Mouse (Mus musculus): ENCODE data around the gene Acadl.

Gene Acadl

DNA sequence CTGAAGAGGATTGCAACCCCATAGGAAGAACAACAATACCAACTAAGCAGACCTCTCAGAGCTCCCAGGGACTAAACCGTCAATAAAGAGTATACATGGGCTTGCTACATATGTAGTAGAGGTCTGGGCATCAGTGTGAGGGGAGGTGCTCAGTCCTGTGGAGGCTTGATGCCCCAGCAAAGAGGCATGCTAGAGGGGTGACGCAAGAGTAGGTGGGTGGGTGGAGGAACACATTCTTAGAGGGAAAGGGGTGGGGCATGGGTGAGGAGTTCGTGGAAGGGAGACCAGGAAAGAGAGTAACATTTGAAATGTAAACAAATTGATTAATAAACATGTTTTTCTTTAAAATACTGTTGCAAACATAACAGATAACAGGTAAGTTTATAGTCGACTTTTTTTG, 82.0 kb downstream of the Acadl start:
- no peak for ATAC-seq (ENCODE audit: low TSS enrichment)
